Mouse (Mus musculus) liver, postnatal 0 days (tissue): ENCODE measurements around the gene Mmab. TPM values are rescaled to one million over a fixed set of nuclear protein-coding genes. Genes with fewer than 3 reads are reported as not detected.

Experiments
- ATAC-seq: fragments of 200-750 bp; cut with Nextera tagmentation; 2 replicates; pipeline ENCODE4 v1.8.0; 2017; ENCODE audit warnings: mild to moderate bottlenecking, moderate library complexity
- DNase-seq: peaks from one replicate; pipeline ENCODE4 v3.0.0-alpha.2; 2016
- H3K27ac ChIP-seq: fragments of 300-500 bp; sonication (generic); 2 replicates; pipeline ENCODE4 v1.5.1; 2014; ENCODE audit warnings: antibody characterized with exemption, moderate library complexity, mild to moderate bottlenecking, low read depth
- H3K27me3 ChIP-seq: fragments of 300-500 bp; sonication (generic); 2 replicates; pipeline ENCODE4 v1.6.1; 2014; ENCODE audit warnings: low read length, control low read depth, mixed read lengths; ENCODE audit not compliant: insufficient read depth
- H3K36me3 ChIP-seq: fragments of 300-500 bp; sonication (generic); replicated peaks from 2 replicates; pipeline ENCODE4 v1.6.1; 2014; ENCODE audit warnings: mild to moderate bottlenecking, control low read depth, low read length, moderate library complexity, mixed read lengths; ENCODE audit not compliant: insufficient read depth
- H3K4me1 ChIP-seq: fragments of 300-500 bp; sonication (generic); 2 replicates; pipeline ENCODE4 v1.6.1; 2014; ENCODE audit warnings: antibody characterized with exemption, mild to moderate bottlenecking, control low read depth; ENCODE audit not compliant: insufficient read depth
- H3K4me2 ChIP-seq: fragments of 300-500 bp; sonication (generic); 2 replicates; pipeline ENCODE4 v1.6.1; 2014; ENCODE audit warnings: low read depth, mild to moderate bottlenecking, low read length, moderate library complexity, mixed read lengths
- H3K4me3 ChIP-seq: fragments of 300-500 bp; sonication (generic); 2 replicates; pipeline ENCODE4 v1.5.1; 2014; ENCODE audit warnings: low read depth, low read length
- H3K9ac ChIP-seq: fragments of 300-500 bp; sonication (generic); replicated peaks from 2 replicates; pipeline ENCODE4 v1.6.1; 2014; ENCODE audit warnings: mild to moderate bottlenecking, moderate library complexity
- H3K9me3 ChIP-seq: fragments of 300-500 bp; sonication (generic); 2 replicates; pipeline ENCODE4 v1.6.1; 2016; ENCODE audit warnings: mild to moderate bottlenecking, control low read depth, low read length, mixed read lengths
- CTCF ChIP-seq: sonication (generic); IDR thresholded peaks from 2 replicates; pipeline ENCODE4 v1.5.1; 2016; ENCODE audit warnings: antibody characterized with exemption, low read depth
- EP300 ChIP-seq: IDR thresholded peaks from 2 replicates; pipeline ENCODE4 v1.6.1; 2016; ENCODE audit warnings: antibody characterized with exemption, low read depth, mild to moderate bottlenecking
- WGBS: fragments of 180-500 bp; shearing (Covaris S2); extraction: QIAGEN DNeasy Blood & Tissue Kit; methylation state at CpG from one replicate; pipeline ENCODE4 v1.1.7; 2014; ENCODE audit not compliant: insufficient replicate concordance; 5-methylcytosine and 5-hydroxymethylcytosine counted together
- polyA plus RNA-seq: library from polyadenylated mRNA; unstranded; fragments of >200 nt; fragmentation: Nextera tagmentation; extraction: Ambion mirVana; gene quantifications from 2 replicates; pipeline ENCODE4 v1.2.1, GENCODE M21; 2015

Mmab gene
- polyA plus RNA-seq, 1 experiment from 2014 or later, result 4.5 TPM

- Histone ChIP-seq H3K36me3 (peaks cover 90% of the 10 kb centered on the region), H3K4me1 (no peaks in the 10 kb centered on the region), H3K9me3 (no peaks in the 10 kb centered on the region), H3K9ac (no peak overlapping the region), H3K4me3 (no peak overlapping the region), H3K4me2 (no peak overlapping the region), H3K27me3 (no peaks in the 10 kb centered on the region), H3K27ac (no peak overlapping the region)
- WGBS, result 81% methylated on average over 23 of the region's 23 CpGs
- ATAC-seq (no peak), DNase-seq (no peak)
- no peak for TF ChIP-seq CTCF
- TF ChIP-seq EP300, result no peak
Observed at GRCm38 (mm10) chr5:114412361-114412998, 31.4 kb downstream of the Mmab start.

DNA sequence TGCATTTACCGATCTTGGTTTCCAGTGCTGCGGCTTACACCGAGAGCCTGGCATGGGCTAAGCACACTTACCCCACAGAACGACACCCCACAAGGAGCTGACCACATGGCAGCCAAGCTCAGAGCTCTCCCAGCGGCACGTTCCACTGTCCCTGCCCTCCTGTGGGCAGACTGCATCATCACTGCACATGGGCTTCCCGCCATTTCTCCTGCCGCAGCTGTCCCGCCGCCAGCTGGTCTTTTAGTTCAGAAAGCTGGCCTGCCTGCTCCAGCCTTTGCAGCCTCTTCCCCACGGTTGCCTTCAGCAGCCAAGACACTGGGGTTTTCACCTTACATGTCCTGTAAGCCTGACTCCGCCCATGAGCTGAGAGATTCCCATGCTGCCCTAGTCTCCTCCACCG, 33.4 kb downstream of the Mmab start:
- no peak overlapping the region for H3K9ac ChIP-seq
- TF ChIP-seq CTCF, result no peak
- no peak for TF ChIP-seq EP300
- H3K4me2 ChIP-seq, result no peak overlapping the region
- H3K9me3 ChIP-seq, result no peaks in the 10 kb centered on the region
- DNase-seq, result no peak
- no peak overlapping the region for H3K4me3 ChIP-seq
- peaks cover 91% of the 10 kb centered on the region for H3K36me3 ChIP-seq
- no peaks in the 10 kb centered on the region for H3K27me3 ChIP-seq
- no peak for ATAC-seq
- no peaks in the 10 kb centered on the region for H3K4me1 ChIP-seq
- no peak overlapping the region for H3K27ac ChIP-seq
- WGBS, result 90% methylated on average over 13 of the region's 13 CpGs

DNA sequence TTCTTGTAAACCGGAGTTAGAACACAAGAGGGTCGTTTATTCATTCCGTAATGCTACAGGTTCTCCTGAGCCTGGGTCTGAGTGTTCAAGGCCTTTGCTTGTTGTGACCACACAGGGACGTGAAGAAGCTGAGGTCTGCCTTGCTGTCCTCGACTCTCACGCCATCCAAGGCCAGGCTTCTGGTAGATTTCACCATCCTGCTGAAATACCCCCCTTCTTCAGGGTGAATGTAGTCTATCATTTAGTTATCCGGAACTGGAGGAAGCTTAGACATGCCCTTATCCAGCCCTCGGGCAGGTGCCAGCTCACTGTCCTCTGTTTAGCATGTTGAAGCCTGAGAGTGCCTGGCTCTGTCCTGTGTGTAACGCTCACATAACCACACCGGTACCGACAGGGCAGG, 35.0 kb downstream of the Mmab start:
- Histone ChIP-seq H3K9ac (no peak overlapping the region), H3K27ac (no peak overlapping the region), H3K4me3 (no peak overlapping the region), H3K9me3 (no peaks in the 10 kb centered on the region), H3K36me3 (peaks cover 91% of the 10 kb centered on the region), H3K4me1 (no peaks in the 10 kb centered on the region), H3K4me2 (no peak overlapping the region), H3K27me3 (no peaks in the 10 kb centered on the region)
- WGBS, result 86% methylated on average over 11 of the region's 11 CpGs
- TF ChIP-seq EP300 (no peak), CTCF (no peak)
- DNase-seq (no peak), ATAC-seq (no peak)

GRCm38 (mm10) chr5:114407810-114408209, 36.0 kb downstream of the Mmab start:
- Histone ChIP-seq H3K4me2 (no peak overlapping the region), H3K36me3 (peaks cover 93% of the 10 kb centered on the region), H3K4me1 (no peaks in the 10 kb centered on the region), H3K27me3 (no peaks in the 10 kb centered on the region), H3K4me3 (no peak overlapping the region), H3K27ac (no peak overlapping the region), H3K9me3 (no peaks in the 10 kb centered on the region), H3K9ac (no peak overlapping the region)
- WGBS, result 87% methylated on average over 9 of the region's 9 CpGs
- no peak for TF ChIP-seq EP300
- TF ChIP-seq CTCF, result no peak
- no peak for DNase-seq
- no peak for ATAC-seq

GRCm38 (mm10) chr5:114407269-114407668, 36.6 kb downstream of the Mmab start:
- no peak overlapping the region for H3K27ac ChIP-seq
- peaks cover 93% of the 10 kb centered on the region for H3K36me3 ChIP-seq
- H3K27me3 ChIP-seq, result no peaks in the 10 kb centered on the region
- no peaks in the 10 kb centered on the region for H3K4me1 ChIP-seq
- no peak for ATAC-seq
- H3K4me3 ChIP-seq, result no peak overlapping the region
- H3K9ac ChIP-seq, result no peak overlapping the region
- no peak for DNase-seq
- no peaks in the 10 kb centered on the region for H3K9me3 ChIP-seq
- 81% methylated on average over 10 of the region's 10 CpGs for WGBS
- TF ChIP-seq EP300, result no peak
- no peak for TF ChIP-seq CTCF
- no peak overlapping the region for H3K4me2 ChIP-seq

DNA sequence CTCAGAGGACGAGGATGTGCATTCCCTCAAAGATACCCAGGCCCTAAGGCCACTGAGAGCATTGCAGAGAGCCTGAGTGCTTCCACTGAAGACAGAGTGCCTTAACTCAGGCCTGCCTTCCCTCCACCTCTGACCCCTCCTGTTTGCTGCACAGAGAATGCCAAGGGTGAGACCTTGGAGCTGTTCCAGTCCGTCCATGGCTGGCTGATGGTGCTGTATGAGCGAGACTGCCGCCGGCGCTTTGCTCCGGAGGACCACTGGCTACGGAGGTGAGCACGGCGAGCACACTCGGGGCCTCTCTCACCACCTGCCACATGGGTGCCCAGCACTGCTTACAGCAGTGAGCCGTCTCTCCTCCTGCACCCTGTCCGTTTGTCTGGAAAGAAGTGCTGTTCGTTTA, 37.3 kb downstream of the Mmab start:
- Histone ChIP-seq H3K36me3 (peaks cover 93% of the 10 kb centered on the region), H3K9me3 (no peaks in the 10 kb centered on the region), H3K4me1 (no peaks in the 10 kb centered on the region), H3K4me3 (no peak overlapping the region), H3K27me3 (no peaks in the 10 kb centered on the region), H3K27ac (no peak overlapping the region), H3K4me2 (no peak overlapping the region), H3K9ac (no peak overlapping the region)
- TF ChIP-seq EP300 (no peak), CTCF (no peak)
- WGBS, result 94% methylated on average over 14 of the region's 14 CpGs
- no peak for DNase-seq
- no peak for ATAC-seq

GRCm38 (mm10) chr5:114393169-114393568, 50.7 kb downstream of the Mmab start:
- 88% methylated on average over 9 of the region's 9 CpGs for WGBS
- Histone ChIP-seq H3K27me3 (no peaks in the 10 kb centered on the region), H3K4me1 (no peaks in the 10 kb centered on the region), H3K4me3 (no peak overlapping the region), H3K36me3 (peaks cover 62% of the 10 kb centered on the region), H3K9me3 (no peaks in the 10 kb centered on the region), H3K27ac (no peak overlapping the region), H3K4me2 (no peak overlapping the region), H3K9ac (no peak overlapping the region)
- ATAC-seq (no peak), DNase-seq (no peak)
- TF ChIP-seq EP300 (no peak), CTCF (no peak)
